Mouse (Mus musculus): ENCODE measurements at regions not wholly inside any gene's neighbourhood (a gene's known extent, or its start where the extent isn't known, plus 50 kb on each side); places are given as distances from the start of the nearest gene placed in this dataset.
"Not testable (repeated sequence)": the region's sequence is repeated elsewhere in the genome, so short reads cannot be mapped to it uniquely, and the experiment has no call there.

DNA sequence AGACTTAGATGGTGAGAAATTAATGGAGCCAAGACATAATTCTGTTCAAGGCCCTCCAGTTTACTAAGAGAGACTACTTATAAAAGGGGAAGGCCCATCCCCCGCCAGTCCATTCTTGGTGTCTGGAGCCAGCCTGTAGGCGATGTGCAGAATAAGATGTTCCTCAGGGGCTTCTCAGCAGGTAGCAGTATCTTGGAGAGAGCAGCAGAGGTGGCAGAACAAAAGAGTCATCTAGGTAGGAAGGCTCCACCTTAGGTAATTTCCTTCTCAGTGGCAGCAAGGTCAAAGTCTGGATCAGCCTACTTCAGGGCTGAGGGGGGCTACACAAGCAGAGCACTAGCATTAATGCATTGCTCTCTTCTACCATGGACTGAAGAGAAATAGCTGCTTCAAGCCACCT, 449.4 kb upstream of the Tbl1xr1 start:
- not testable (repeated sequence) for DNase-seq

DNA sequence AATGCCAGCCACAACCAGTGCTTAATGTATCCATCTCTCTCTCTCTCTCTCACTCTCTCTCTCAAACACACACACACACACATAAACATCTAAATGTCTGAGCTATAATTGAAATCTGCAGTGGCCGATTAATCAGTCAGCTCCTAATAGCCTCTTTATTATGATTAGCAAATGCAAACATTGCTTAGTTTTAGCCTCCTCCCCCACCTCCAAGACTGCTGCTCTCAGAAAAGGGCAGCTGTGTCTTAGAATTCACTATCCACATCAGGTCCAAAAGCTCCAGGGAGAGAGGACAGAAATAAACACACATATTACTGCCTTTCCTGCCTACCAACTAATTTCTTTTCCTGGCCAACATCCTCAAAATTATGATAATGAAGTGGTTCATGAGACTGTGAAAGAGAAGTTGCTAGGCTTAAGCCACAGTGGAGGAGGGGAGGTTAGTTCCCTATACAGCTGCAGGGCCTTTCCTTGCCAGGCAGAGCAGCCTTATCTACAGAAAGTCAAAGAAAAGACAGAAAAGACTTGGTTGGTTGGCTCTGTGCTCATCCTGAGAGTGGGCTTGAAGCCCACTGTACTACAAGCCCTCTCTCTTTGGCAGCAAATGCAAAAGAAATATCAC, 442.7 kb upstream of the Tbl1xr1 start:
- DNase-seq, result no peak

GRCm38 (mm10) chr3:21634675-21635204, 441.7 kb upstream of the Tbl1xr1 start:
- no peak for DNase-seq

DNA sequence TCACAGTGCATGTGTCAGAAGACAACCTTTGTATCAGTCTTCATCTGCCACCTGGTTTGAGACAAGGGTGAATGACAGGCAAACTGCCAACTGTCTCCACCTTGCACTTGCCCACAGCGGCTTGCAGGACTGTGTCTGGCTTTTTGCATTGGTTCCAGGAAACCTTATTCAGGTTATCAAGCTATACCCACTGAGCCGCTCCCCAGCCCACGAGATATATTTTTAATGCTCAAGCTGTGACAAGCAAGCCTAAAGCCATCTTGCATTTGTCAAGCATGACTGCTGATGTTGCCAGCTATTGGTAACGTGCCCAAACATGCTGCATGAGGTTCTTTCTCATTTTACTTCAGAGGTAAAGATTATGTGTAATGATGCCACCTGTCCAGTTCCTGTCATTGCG, 437.6 kb upstream of the Tbl1xr1 start:
- no peak for DNase-seq

DNA sequence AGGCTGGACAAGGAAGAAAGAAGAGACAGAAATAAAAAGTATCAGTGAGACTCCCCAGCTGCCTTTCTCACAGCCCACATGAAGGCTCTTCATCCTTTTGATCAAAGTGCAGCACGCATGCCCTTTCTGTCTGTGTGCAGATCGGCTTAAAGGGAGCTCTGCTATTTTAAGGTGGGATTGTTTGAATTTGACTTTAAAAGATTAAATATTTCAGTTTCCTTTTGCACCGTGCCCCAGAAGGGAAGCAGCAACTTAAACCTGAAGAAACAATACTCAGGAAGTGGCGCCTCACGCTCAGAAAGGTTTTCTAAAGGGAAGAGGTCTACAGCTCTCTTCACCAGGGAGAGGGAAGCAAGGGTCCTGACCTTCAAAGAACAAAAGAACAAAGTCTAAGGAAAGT, 436.9 kb upstream of the Tbl1xr1 start:
- no peak for DNase-seq

DNA sequence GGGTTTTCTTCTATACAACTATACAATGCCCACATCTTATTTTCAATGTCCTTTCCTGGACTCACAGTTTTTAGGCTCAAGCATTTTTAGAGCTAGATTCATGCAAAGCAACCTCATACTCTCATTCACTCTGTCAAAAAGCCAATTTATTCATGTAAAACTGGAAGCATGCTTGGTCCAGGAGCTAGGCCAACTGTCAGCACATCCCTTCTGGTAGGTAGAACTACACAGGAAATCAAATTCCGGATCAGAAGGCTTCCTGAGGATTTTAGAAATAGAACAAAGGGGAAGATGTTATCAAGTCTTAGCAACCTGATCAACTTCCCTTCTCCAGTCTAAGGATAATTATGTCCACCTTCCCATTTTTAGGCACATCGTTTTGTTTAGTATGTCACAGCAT, 432.4 kb upstream of the Tbl1xr1 start:
- no peak for DNase-seq

GRCm38 (mm10) chr3:21645268-21645667, 431.2 kb upstream of the Tbl1xr1 start:
- DNase-seq, result no peak

- DNase-seq, result no peak
Observed at GRCm38 (mm10) chr3:21649885-21650469, 426.5 kb upstream of the Tbl1xr1 start.

DNA sequence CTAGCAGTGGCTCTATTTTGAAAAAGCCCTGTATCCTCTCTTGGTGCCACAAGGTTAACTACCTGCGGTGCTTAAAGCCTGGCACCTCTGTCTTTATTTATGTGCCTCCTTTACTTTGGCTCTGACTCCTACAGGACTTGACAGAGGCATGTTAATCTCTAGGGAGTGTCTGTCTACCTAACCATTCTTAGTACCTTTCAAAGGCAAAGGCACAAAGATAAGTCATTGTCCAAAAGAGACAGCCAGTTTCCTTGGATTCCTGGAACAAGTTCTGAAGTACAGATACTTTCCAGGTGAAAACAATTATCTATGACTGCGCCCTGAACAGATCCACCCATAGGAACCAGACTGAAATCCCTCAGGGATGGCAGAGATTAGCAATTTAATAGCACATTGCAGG, 421.2 kb upstream of the Tbl1xr1 start:
- DNase-seq, result no peak

DNA sequence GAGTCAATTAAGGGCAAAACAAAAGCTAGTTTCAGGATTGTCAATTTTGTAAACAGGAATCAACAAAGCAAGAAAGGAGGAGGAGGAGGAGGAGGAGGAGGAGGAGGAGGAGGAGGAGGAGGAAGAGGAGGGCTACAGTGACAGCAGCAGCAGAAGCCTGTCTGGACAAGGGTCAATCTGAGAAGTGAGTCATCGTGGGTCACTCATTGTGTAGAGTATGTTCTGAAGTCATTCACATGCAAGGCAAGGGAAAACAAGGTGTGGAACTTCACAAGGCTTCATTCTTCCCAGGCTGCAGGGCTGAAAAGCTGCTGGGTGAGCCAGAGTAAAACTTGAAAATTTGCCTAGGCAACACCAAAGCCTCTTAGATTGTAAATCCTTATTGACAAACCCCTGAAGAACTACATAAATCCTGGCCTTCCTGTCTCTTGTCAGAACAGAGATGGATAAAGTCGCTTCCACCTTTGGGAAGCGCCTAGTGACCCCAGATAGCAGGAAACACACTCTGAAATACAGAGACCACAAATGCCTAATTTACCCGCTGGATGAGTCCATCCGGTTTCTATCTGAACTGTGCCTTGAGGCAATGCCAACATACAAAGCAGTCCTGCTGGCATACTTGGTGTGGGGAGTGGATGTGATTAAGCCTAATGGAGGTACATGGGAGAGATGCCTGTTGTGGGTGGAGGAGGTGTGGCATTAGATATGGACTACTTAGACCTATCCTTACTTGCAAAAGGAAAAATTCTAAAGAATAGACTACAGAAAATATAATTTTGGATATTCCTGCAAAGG, 408.9 kb upstream of the Tbl1xr1 start:
- DNase-seq, result no peak

GRCm38 (mm10) chr3:21671885-21672284, 404.6 kb upstream of the Tbl1xr1 start:
- no peak for DNase-seq

DNA sequence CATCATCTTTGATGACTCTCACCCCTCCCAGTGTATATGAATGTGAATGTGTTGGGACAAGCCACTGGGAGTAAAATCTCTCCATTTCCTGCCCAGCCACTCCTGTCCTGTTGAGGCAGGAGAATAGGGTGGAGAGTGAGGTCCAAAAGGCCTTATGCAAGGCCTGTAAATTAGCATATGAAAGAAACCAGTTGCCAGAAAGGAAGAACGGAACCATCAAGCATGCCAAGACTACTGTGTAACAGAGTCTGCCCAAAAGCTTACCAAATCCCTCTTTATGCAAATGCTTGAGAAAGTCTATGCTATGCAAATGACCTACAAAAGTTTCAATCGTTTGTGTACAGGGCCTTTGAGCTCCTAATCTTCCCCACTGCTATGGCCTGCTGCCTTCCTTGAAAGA, 404.0 kb upstream of the Tbl1xr1 start:
- DNase-seq, result no peak

DNA sequence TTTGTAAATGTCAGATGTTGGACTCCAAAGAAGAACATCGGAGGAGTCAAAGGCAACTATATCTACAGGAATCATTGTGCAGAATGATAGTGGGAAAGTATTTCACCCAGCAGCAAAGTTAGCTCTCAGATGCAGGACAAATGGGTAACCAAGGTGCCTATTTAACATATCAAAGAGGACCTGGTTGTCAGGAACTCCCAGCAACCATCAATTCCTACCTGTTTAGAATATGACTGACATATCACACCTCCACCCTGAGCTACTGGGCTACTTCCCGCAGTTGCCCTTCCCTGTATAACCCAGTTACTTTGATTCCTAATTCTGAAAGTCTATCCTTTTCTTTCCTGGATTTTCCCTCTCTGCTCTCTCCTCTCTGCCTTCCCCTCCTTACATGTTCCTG, 403.0 kb upstream of the Tbl1xr1 start:
- DNase-seq, result no peak

- no peak for DNase-seq
Observed at GRCm38 (mm10) chr3:21678265-21678664, 398.2 kb upstream of the Tbl1xr1 start.

- no peak for DNase-seq
Observed at GRCm38 (mm10) chr3:21678734-21679133, 397.7 kb upstream of the Tbl1xr1 start.

DNA sequence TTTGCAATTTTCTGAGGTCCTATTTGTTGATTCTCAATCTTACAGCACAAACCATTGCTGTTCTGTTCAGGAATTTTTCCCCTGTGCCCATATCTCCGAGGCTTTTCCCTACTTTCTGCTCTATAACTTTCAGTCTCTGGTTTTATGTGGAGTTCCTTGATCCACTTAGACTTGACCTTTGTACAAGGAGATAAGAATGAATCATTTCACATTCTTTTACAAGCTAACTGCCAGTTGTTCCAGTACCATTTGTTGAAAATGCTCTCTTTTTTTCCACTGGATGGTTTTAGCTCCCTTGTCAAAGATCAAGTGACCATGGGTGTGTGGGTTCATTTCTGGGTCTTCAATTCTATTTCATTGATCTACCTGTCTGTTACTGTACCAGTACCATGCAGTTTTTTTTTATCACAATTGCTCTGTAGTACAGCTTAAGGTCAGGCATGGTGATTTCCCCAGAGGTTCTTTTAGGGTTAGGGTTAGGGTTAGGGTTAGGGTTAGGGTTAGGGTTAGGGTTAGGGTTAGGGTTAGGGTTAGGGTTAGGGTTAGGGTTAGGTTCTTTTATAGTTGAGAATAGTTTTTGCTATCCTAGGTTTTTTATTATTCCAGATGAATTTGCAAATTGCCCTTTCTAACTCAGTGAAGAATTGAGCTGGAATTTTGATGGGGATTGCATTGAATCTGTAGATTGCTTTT, 378.3 kb upstream of the Tbl1xr1 start:
- not testable (repeated sequence) for DNase-seq

DNA sequence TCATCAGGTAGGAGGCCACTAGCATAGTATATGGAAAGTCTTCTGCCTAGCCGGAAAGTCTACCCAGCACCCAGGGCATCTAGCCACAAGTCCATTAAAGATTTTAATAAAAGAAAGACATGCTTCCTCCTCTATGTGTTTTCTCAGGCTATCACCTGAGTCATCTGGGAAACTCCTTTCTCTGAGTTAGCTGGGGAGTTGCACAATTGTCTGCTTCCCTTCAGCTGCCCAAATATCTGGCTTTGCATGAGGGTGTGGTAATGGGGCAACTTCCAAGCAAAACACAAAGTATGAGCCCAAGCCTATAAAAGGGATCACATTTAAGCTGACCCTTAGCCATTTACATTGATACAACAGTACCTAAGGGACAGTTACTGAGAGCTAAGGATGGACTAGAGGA, 376.9 kb upstream of the Tbl1xr1 start:
- DNase-seq, result no peak

GRCm38 (mm10) chr3:21700326-21700725, 376.1 kb upstream of the Tbl1xr1 start:
- DNase-seq, result no peak

DNA sequence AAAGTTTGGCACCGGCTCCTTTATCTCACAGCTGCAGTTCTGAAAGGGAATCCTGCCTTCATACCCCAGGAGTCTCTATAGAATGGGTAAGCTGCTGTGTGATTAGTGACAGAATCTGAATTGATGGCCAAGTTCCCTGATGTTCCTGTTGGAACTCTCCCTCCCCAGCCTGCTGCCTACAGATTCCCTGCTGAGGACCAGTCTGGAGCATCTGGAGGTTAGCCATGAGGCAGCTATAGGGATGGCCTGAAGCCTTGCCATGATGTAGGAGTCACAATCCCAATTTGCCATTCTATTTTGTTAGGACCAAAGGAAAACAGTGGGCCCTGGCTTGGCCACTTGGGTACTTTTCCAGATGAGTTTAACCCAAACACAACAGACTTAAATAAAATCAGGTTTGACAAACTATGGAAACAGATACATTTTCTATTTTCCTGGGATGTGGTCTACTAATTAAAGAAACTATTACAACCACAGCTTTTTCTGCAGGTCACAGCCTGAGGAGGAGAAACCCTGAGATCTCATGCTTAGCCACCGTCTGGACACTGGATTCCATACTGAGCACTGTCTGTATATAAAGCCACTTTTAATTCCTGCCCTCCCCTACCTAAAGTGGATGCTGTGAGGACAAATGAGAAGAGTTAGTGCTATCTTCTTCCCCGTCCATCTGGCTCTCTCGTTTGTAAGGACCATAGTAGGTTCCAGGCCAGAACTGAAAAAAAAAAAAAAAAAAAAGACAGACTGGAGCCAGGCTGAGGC, 349.5 kb upstream of the Tbl1xr1 start:
- DNase-seq, result no peak

DNA sequence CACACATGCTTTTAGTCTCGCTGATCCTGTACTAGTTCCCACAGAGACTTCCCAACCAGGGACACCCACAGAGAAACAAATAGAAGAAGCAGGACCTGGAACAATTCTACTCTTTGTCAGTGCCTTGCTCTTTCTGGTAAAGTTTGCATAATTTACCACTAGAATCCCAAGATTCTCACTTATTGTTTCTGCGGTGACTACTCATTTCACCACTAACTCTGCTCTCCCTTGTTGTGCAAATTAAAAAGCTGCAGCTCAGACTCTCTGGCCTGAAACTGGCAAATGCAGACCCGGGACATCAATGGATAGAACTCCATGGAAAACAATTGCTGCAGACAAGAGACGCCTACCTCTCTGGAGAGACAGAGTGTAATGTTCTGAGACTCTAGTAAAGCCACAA, 348.4 kb upstream of the Tbl1xr1 start:
- no peak for DNase-seq

DNA sequence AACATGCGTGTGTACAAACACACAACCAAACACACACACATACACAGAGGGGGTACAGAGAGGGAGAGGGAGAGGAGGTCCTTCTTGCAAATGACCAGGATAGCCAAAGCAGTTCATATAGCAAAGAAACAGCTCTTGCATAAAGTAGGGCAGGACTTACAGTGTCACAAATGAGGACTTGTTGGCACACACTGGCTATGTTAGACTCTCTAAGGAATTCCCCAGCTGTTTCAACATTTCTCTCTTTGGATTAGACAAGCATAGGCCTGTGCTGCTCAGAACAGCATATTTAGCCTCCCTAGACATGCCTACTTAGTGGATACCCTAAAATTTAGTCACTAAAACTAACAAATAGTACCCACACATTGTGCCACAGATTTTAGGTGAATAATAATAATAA, 347.1 kb upstream of the Tbl1xr1 start:
- DNase-seq, result no peak

GRCm38 (mm10) chr3:21735688-21736087, 340.8 kb upstream of the Tbl1xr1 start:
- DNase-seq, result not testable (repeated sequence)

GRCm38 (mm10) chr3:21739720-21740119, 336.7 kb upstream of the Tbl1xr1 start:
- DNase-seq, result no peak
